Mouse (Mus musculus) thymus, postnatal 25 days (tissue): ENCODE measurements around the gene Mlx.

Experiments
- DNase-seq: peaks from one replicate; pipeline ENCODE4 v3.0.0; 2022

Mlx gene

DNA sequence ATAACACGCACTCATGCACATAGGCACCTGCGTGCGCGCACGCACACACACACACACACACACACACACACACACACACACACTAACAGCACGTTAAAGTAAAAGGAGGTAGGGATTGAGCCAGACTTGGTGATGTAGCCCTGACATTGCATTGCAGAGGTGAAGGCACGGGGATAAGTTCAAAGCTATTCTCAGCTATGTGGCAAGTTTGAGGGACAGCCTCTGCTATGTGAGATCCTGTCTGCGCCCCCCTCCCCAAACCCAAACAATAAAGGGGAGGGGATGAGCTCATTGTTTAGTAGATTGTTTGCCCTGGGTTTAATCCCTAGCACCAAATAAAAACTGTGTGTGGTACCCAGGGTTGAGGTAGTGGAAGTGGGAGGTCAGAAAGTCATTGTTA, 54.0 kb downstream of the Mlx start:
- DNase-seq: no peak
